Mouse (Mus musculus): ENCODE results near the gene Fate1. TPM values are rescaled to one million over a fixed set of nuclear protein-coding genes. Genes with fewer than 3 reads are reported as not detected.

The Fate1 gene
- polyA plus RNA-seq, 1 experiment, result not detected

- no peak overlapping the region for H3K4me3 ChIP-seq (ENCODE audit: insufficient read depth, low read length)
- no peak overlapping the region for H3K27ac ChIP-seq (ENCODE audit: insufficient read depth, low read length)
- H3K4me1 ChIP-seq (ENCODE audit: control insufficient read depth, insufficient read depth, low read length), result no peaks in the 10 kb centered on the region
- TF ChIP-seq POLR2A (IDR thresholded peaks at IDR 0.05; ENCODE audit: low read depth, low read length) (no peak), CTCF (IDR thresholded peaks at IDR 0.05; ENCODE audit: borderline replicate concordance, insufficient read depth, low read length) (no peak)
These were observed 50.8 kb downstream of the Fate1 start for GRCm38 (mm10) chrX:72023542-72023941.

Other genes starting within 250 kb of the Fate1 start
- gene Vma21, start 157.1 kb upstream of the Fate1 start, polyA plus RNA-seq (2011; ENCODE audit: insufficient read length, low read depth, missing spikeins), result 55.5 and 61.8 TPM in 2 replicates
- gene Gm1141, start 52.0 kb upstream of the Fate1 start, polyA plus RNA-seq (2011; ENCODE audit: insufficient read length, low read depth, missing spikeins), result 0.68 and 1.3 TPM in 2 replicates
- 3.5 and 9.0 TPM in 2 replicates for gene Prrg3, start 10.4 kb upstream of the Fate1 start, polyA plus RNA-seq (2011; ENCODE audit: insufficient read length, low read depth, missing spikeins)
- not detected in 2 replicates for gene Cnga2, start 18.9 kb downstream of the Fate1 start, polyA plus RNA-seq (2011; ENCODE audit: insufficient read length, low read depth, missing spikeins)
- gene Magea4, start 249.0 kb downstream of the Fate1 start, polyA plus RNA-seq (2011; ENCODE audit: insufficient read length, low read depth, missing spikeins), result not detected in 2 replicates